Mouse (Mus musculus) forebrain, postnatal 0 days (tissue): ENCODE measurements around the gene Tram2. TPM values are rescaled to one million over a fixed set of nuclear protein-coding genes. Genes with fewer than 3 reads are reported as not detected.

Experiments used
- ATAC-seq: fragments of 200-750 bp; cut with Nextera tagmentation; 2 replicates; pipeline ENCODE4 v1.8.0; 2017; ENCODE audit warnings: mild to moderate bottlenecking, moderate library complexity
- DNase-seq: peaks from one replicate; pipeline ENCODE4 v3.0.0-alpha.2; 2015
- H3K27ac ChIP-seq: fragments of 300-500 bp; sonication (generic); 2 replicates; pipeline ENCODE4 v1.5.1; 2014; ENCODE audit warnings: low read depth, mild to moderate bottlenecking, antibody characterized with exemption, low read length, moderate library complexity, mixed read lengths
- H3K27me3 ChIP-seq: fragments of 300-500 bp; sonication (generic); 2 replicates; pipeline ENCODE4 v1.6.1; 2014; ENCODE audit warnings: mild to moderate bottlenecking, low read length, mixed read lengths; ENCODE audit not compliant: insufficient read depth
- H3K36me3 ChIP-seq: fragments of 300-500 bp; sonication (generic); 2 replicates; pipeline ENCODE4 v1.6.1; 2014; ENCODE audit warnings: mild to moderate bottlenecking, moderate library complexity; ENCODE audit not compliant: insufficient read depth
- H3K4me1 ChIP-seq: fragments of 300-500 bp; sonication (generic); 2 replicates; pipeline ENCODE4 v1.6.1; 2014; ENCODE audit warnings: antibody characterized with exemption; ENCODE audit not compliant: insufficient read depth
- H3K4me2 ChIP-seq: fragments of 300-500 bp; sonication (generic); 2 replicates; pipeline ENCODE4 v1.6.1; 2014; ENCODE audit warnings: low read depth, mild to moderate bottlenecking, moderate library complexity
- H3K4me3 ChIP-seq: fragments of 300-500 bp; sonication (generic); 2 replicates; pipeline ENCODE4 v1.5.1; 2014; ENCODE audit warnings: low read depth, low read length, mixed read lengths
- H3K9ac ChIP-seq: fragments of 300-500 bp; sonication (generic); 2 replicates; pipeline ENCODE4 v1.6.1; 2014; ENCODE audit warnings: mild to moderate bottlenecking
- H3K9me3 ChIP-seq: fragments of 300-500 bp; sonication (generic); 2 replicates; pipeline ENCODE4 v1.6.1; 2016; ENCODE audit warnings: low read length
- CTCF ChIP-seq: sonication (generic); IDR thresholded peaks from 2 replicates; pipeline ENCODE4 v1.5.1; 2016; ENCODE audit warnings: antibody characterized with exemption, control low read depth, low read depth
- WGBS: fragments of 180-500 bp; shearing (Covaris S2); extraction: QIAGEN DNeasy Blood & Tissue Kit; methylation state at CpG from one replicate; pipeline ENCODE4 v1.1.7; 2014; 5-methylcytosine and 5-hydroxymethylcytosine counted together
- polyA plus RNA-seq: library from polyadenylated mRNA; unstranded; fragments of >200 nt; fragmentation: Nextera tagmentation; extraction: Ambion mirVana; gene quantifications from 2 replicates; pipeline ENCODE4 v1.2.1, GENCODE M21; 2015
- total RNA-seq: library from RNA; depleted of rRNA; stranded (reverse); fragments of >200 nt; gene quantifications from 2 replicates; pipeline ENCODE4 v1.2.3, GENCODE M21; 2014

Tram2 gene
- total and polyA plus RNA-seq, 2 experiments from 2014 or later: 1.3 to 1.9 TPM

DNA sequence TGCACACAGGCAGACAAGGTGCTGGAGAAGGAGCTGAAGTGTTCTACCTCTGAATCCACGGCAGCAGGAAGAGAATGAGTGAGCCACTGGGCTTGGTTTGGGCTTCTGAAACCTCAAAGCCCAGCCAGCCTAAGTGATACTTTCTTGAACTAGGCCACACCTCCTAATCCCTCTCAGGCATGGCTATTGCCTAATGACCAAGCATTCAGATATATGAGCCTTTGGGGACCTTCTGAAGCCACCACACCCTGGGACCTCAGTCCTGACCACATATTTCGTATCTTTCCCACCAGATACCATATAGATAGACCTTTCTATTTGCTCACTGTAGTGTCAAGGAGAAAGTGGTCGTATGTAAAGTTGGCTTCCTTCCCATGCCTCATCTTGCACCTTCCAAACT, 85.3 kb downstream of the Tram2 start:
- H3K4me2 ChIP-seq: no peak overlapping the region
- no peak for ATAC-seq
- H3K4me1 ChIP-seq: no peaks in the 10 kb centered on the region
- H3K27me3 ChIP-seq: no peaks in the 10 kb centered on the region
- H3K4me3 ChIP-seq: no peak overlapping the region
- no peak for DNase-seq
- no peaks in the 10 kb centered on the region for H3K36me3 ChIP-seq
- WGBS: 85% methylated on average over 3 of the region's 3 CpGs
- TF ChIP-seq CTCF: no peak
- H3K9me3 ChIP-seq: no peaks in the 10 kb centered on the region
- no peak overlapping the region for H3K9ac ChIP-seq
- no peak overlapping the region for H3K27ac ChIP-seq

DNA sequence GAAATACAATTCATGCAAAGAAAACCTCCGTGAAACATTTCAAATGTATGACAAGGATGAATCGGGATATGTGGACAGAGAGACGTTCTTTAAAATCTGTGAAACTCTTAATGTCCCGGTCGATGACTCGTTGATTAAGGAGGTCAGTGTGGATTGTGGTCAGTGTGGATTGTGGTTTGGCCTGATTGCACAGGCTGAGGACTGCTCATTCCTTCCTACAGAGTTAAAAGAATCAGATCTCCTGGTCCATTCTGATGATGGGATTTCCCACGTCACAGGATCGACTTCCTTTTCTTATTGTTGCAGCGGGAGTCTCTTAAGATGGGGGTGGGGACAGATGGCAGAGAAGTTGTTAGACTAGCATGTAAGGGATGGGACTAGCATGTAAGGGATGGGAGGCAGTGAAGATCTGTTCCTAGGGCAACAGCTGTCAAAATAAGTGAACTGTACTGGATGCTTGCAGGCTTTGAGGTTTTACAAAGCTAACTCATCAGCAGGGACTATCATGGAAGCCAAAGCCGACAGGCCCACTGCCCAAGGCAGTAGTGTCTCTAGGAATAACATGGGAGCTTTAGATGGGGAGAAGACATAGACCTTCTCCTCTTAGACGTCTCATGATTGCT, 89.5 kb downstream of the Tram2 start:
- Histone ChIP-seq H3K4me1 (no peaks in the 10 kb centered on the region), H3K4me3 (no peak overlapping the region), H3K27ac (no peak overlapping the region), H3K27me3 (no peaks in the 10 kb centered on the region), H3K36me3 (no peaks in the 10 kb centered on the region), H3K4me2 (no peak overlapping the region), H3K9me3 (no peaks in the 10 kb centered on the region), H3K9ac (no peak overlapping the region)
- ATAC-seq: no peak
- DNase-seq: no peak
- TF ChIP-seq CTCF: no peak
- 90% methylated on average over 11 of the region's 11 CpGs for WGBS

DNA sequence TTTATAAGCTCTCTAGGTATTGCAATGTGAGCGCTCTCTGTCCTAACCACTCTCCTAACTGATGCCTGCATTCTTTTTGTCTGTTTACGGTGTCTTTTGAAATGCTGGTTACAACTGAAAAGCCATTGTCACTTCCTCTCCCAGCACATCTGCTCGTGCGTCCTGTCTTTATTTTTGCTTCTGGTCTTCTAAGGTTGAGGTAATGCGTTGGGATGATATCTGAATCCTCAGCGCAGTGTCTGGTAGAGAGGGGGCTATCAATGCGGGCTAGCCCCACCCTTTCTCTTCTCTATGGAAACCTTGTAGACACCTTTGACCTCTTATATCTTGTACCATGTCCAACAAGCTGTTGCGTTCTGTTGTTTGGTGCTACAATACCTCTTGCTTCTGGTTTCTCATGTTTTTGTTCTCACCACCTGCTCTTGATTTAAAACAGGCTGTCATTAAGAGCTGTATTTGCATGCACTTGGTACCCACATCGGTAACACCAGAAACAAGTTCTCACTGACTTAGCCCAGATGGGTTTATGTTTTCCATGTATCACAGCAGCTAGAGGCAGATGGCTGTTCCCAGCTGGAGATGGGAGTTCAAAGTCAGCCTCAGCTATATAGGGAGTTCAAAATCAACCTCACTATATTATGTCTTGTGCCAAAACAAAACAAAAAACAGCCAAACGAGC, 92.5 kb downstream of the Tram2 start:
- no peak for TF ChIP-seq CTCF
- no peak overlapping the region for H3K4me2 ChIP-seq
- ATAC-seq: peak; percentile 53
- no peaks in the 10 kb centered on the region for H3K27me3 ChIP-seq
- H3K4me1 ChIP-seq: no peaks in the 10 kb centered on the region
- no peak overlapping the region for H3K27ac ChIP-seq
- H3K36me3 ChIP-seq: no peaks in the 10 kb centered on the region
- DNase-seq: no peak
- H3K9me3 ChIP-seq: no peaks in the 10 kb centered on the region
- WGBS: 65% methylated on average over 10 of the region's 10 CpGs
- H3K4me3 ChIP-seq: no peak overlapping the region
- H3K9ac ChIP-seq: no peak overlapping the region

DNA sequence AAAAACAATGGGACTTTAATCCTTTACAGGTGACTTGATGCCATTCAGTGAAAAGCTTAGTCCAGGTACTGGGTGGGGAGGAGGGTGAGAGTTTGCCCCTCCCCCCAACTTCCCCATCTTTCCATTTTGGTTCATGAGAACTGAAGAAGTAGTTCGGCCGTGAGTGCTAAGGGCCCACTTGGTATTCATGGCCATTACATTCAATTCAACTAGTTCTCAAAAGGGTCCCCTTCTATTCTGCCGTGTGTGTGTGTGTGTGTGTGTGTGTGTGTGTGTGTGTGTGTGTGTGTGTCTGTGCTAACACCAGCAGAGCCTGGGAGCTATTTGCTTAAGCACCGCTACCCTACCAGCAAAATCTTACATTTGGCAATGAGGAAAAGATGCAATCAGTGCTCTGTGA, 94.4 kb downstream of the Tram2 start:
- Histone ChIP-seq H3K27me3 (no peaks in the 10 kb centered on the region), H3K4me1 (no peaks in the 10 kb centered on the region), H3K9ac (no peak overlapping the region), H3K36me3 (no peaks in the 10 kb centered on the region), H3K4me2 (no peak overlapping the region), H3K27ac (no peak overlapping the region), H3K9me3 (no peaks in the 10 kb centered on the region), H3K4me3 (no peak overlapping the region)
- no peak for TF ChIP-seq CTCF
- DNase-seq (no peak), ATAC-seq (peak; percentile 70)
- WGBS: 38% methylated on average over 4 of the region's 4 CpGs

DNA sequence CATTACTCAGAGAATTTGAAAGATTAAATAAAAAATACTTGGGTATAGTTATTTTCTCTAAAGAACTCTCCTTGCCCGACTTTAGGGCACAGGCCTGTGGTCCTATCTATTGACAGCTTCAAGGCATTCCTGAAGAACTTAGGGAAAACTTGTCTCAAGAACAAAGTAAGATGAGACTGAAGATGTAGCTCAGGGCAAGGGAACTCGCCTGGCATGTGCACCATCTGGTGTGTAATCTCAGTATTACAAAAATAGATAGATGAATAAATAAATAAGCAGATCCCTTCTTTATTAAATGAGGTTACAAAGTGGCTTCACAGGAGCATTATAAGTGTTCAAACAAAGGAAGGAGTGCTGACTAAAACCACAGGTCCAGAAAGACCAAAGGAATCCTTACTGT, 94.9 kb downstream of the Tram2 start:
- no peak overlapping the region for H3K27ac ChIP-seq
- H3K4me3 ChIP-seq: no peak overlapping the region
- 66% methylated on average over 2 of the region's 2 CpGs for WGBS
- no peak overlapping the region for H3K4me2 ChIP-seq
- DNase-seq (no peak), ATAC-seq (no peak)
- TF ChIP-seq CTCF: peak; percentile 33; the same call in 1 of the 2 replicates
- no peaks in the 10 kb centered on the region for H3K27me3 ChIP-seq
- H3K36me3 ChIP-seq: no peaks in the 10 kb centered on the region
- H3K9ac ChIP-seq: no peak overlapping the region
- H3K4me1 ChIP-seq: no peaks in the 10 kb centered on the region
- no peaks in the 10 kb centered on the region for H3K9me3 ChIP-seq

DNA sequence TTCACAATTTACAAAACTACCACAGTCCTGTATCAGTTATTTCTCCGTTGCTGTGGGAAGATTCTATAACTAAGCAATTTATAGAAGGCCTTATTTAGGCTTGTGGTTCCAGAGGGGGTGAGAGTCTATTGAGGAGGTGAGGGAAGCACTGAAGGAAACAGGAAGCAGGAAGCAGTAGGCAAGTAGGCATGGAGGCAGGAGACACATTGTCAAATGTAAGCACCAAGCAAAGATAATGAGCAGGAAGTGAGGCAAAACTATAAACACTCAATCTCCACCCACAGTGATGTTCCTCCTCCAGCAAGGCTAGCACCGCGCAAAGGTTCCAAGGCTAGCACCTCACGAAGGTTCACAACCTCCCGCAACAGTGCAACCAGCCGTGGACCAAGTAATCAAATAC, 97.3 kb downstream of the Tram2 start:
- ATAC-seq (no peak), DNase-seq (no peak)
- Histone ChIP-seq H3K4me3 (no peak overlapping the region), H3K9me3 (no peaks in the 10 kb centered on the region), H3K27me3 (no peaks in the 10 kb centered on the region), H3K9ac (no peak overlapping the region), H3K4me2 (no peak overlapping the region), H3K27ac (no peak overlapping the region), H3K4me1 (no peaks in the 10 kb centered on the region), H3K36me3 (no peaks in the 10 kb centered on the region)
- 93% methylated on average over 6 of the region's 6 CpGs for WGBS
- no peak for TF ChIP-seq CTCF

DNA sequence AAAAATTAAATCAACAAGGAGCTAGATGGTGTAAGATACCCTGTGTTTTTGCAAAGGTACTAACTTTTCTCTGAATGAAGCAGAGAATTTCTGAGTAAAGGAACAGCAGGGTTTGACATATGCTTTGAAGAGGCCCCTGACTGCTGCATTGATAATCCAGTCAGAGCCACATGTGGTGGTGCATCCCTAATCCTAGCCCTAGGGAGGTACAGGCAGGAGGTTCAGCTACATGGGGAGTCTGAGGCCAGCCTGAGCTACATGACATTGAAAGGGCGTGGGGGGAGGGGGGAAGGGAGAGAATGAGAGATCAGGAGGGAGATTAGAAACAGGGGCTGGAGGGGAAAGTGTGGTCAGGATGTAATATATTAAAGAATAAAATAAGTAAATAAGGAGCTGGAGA, 98.5 kb downstream of the Tram2 start:
- H3K9me3 ChIP-seq: no peaks in the 10 kb centered on the region
- no peak overlapping the region for H3K4me3 ChIP-seq
- H3K4me1 ChIP-seq: no peaks in the 10 kb centered on the region
- whole genome bisulfite sequencing: 57% methylated on average over 1 of the region's 1 CpGs
- H3K4me2 ChIP-seq: no peak overlapping the region
- H3K27ac ChIP-seq: no peak overlapping the region
- DNase-seq (no peak), ATAC-seq (no peak)
- H3K36me3 ChIP-seq: no peaks in the 10 kb centered on the region
- no peak overlapping the region for H3K9ac ChIP-seq
- H3K27me3 ChIP-seq: no peaks in the 10 kb centered on the region
- no peak for TF ChIP-seq CTCF
